Mouse (Mus musculus) heart, adult 8-10 months (tissue): Measurements from ENCODE around the gene Rfx3. TPM values are rescaled to one million over a fixed set of nuclear protein-coding genes. Genes with fewer than 3 reads are reported as not detected.

ENCODE experiments used
- DNase-seq: peaks from one replicate; pipeline ENCODE4 v3.0.0; 2022; ENCODE audit warnings: low spot score
- total RNA-seq, 4 experiments: library from RNA; stranded (reverse); gene quantifications; 2 replicates each; pipeline ENCODE4 v1.2.4; 2022

Rfx3 gene
- total RNA-seq, 4 experiments from 2014 or later: 2.0 to 3.6 (median 2.2) TPM

GRCm38 (mm10) chr19:27736571-27736970 lies 274.4 kb downstream of the Rfx3 start:
- no peak for DNase-seq

GRCm38 (mm10) chr19:27718931-27719330 lies 292.0 kb downstream of the Rfx3 start:
- DNase-seq: no peak

GRCm38 (mm10) chr19:27716274-27716673 lies 294.7 kb downstream of the Rfx3 start:
- DNase-seq: no peak
